Mouse (Mus musculus) B cell, adult 2 months (primary cell): Measurements from ENCODE around the gene Fam71e2.

Source experiments
- DNase-seq, 2 experiments: peaks; one replicate each; pipeline ENCODE4 v3.0.0; 2022

Gene Fam71e2

DNA sequence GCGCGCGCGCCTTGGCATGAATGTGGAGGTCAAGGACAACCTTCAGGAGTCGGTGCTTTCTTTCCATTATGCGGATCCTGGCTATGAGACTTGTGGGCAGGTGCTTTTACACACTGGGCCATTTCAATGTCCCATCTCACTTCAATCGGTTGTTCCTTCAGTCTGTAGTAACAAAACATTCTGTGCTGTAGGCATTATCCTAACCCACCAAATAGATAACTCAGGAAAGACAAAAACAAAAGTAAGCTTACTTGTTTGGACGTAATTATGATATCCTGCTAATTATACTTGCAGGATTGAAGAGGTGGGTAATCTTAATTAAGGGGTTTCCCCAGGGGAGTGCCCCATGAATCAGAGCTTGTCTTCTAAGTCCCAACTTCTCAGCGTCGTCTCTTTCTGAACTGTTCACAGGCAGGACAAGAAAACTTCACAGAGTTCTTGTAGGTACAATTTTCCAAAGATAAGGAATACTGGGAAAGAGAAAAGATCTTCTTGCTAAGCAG is 32.0 kb downstream of the Fam71e2 start:
- DNase-seq, result no peak

- DNase-seq, result no peak
Observed at GRCm38 (mm10) chr7:4732968-4733392, 38.1 kb downstream of the Fam71e2 start.

DNA sequence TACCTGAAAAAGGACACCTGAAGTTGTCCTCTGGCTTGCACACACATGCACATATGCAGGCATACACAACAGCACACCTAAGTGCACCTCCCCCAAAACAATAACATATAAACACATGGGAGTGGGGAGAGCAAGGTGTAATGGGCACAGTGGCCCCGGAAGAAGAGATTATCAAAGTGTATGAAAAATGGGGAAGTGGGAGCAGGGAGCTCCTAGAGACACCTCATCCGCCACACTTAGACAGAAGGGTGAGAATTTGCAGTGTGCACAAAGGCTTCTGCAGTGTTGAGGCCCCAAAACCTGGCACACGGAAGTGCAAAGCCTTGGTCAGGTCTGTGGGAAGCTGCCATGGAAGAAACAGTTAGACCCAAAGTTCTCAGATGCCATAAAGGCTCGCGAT is 40.0 kb downstream of the Fam71e2 start:
- DNase-seq, result no peak

DNA sequence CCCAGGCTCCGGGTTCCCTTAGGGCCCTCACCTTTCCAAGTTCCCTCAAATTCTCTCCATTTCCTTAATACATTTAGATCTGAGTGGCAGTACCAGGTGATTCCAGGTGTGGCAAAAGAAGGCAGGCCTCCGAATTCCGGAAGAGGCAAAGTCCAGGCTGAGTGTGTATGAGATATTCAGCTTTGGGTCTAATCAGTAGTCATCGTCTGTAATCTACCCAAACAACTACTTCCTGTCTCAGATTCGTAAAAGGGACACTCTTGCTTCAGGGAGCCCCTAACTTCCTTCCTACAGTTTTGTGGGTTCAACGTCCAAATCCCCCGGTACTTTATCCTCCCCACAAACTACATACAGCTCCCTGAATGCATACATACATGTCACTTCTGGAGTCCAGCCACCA is 45.9 kb downstream of the Fam71e2 start, which contains the start of gene Tmem150b:
Gene Tmem150b (minus strand): TSS at position 81 of the 400 bp plus-strand sequence.
- no peak for DNase-seq

- no peak for DNase-seq
Observed at GRCm38 (mm10) chr7:4724359-4724758, 46.7 kb downstream of the Fam71e2 start.

DNA sequence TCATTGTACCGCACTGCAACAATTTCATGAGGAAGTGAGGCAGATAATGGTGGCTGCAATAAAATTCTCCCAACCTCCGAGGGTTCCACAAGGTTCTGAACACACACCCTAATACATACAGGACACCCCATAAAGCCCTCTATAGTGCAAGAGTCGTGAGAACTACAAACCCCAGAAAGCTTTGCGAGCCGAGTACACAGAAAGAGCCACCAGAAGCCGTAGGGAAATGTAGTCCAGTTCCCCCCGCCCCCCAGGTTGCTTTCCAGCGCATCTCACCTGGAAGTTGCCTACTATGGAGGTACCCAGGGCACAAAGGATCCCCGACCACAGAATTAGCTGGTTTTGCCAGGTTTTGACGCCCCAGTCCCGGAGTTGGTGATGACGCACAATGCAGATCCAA is 47.6 kb downstream of the Fam71e2 start:
- DNase-seq, result peak; percentile 48 to 55

DNA sequence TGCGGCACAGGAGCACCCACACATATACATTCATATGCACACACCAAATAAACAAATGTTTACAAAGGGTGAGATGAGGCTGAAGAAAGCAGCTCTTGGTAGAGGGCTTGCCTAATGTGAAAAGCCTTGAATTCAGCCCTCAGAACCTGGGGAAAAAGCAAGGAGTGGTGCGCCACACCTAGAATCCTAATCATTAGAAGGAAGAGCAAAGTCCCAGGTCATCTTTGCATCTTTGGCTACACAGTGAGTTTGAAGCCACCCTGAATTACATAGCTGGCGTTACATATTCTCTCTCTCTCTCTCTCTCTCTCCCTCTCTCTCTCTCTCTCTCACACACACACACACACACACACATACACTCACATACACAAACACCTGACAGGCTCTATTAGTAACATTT is 51.8 kb downstream of the Fam71e2 start:
- no peak for DNase-seq

GRCm38 (mm10) chr7:4716955-4717354 is 54.1 kb downstream of the Fam71e2 start:
- DNase-seq, result no peak

DNA sequence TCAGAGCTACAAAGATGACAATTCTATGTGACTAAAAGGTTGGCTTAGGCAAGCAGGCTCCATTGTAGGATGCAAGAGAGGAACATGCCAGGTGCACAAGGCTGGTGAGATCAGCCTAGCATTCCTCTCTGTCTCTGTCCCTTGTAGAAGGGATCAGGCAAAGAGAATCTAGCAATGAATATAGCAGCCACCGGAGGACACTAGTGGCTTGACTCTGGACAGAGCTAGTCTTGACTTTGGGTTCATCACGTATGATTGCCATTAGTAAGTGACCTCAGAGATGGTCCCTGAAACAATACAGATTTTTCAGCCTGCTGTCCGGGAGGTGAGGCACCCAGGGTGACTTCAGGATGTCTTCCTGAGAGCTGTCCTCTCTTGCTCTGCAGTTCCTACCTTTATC is 58.5 kb downstream of the Fam71e2 start:
- DNase-seq, result no peak

DNA sequence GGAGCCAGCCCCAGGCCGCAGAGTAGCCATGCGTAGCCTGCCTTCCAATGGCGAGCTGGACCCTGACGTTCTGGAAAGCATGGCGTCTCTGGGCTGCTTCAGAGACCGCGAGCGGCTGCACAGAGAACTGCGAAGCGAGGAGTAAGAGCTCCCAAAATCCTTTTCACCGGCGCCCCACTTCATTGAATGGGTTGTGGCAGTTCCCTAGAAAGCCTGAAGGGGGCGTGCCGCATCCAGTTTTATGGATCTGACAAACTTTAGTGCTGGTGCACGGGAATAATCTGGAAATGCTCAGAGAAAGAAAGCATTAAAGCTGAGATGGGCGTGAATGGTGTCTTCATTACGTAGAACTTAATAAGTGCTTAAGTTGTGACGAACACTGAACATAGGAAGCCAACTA is 66.0 kb downstream of the Fam71e2 start:
- DNase-seq, result peak; percentile 61 to 68
